Mouse (Mus musculus) liver, embryonic 16.5 days (tissue): ENCODE results near the gene Inka2. TPM values are rescaled to one million over a fixed set of nuclear protein-coding genes. Genes with fewer than 3 reads are reported as not detected.
A peak's percentile ranks its signal among the peaks of the same experiment; 100 is the strongest.
"Not testable (repeated sequence)": the region's sequence is repeated elsewhere in the genome, so short reads cannot be mapped to it uniquely, and the experiment has no call there.

Source experiments
- ATAC-seq: fragments of 200-750 bp; cut with Nextera tagmentation; 2 replicates; pipeline ENCODE4 v1.8.0; 2017; ENCODE audit warnings: low read depth, mild to moderate bottlenecking, moderate number of reproducible peaks, moderate library complexity
- H3K27ac ChIP-seq: fragments of 300-500 bp; sonication (generic); 2 replicates; pipeline ENCODE4 v1.5.1; 2014; ENCODE audit warnings: mild to moderate bottlenecking, low read length
- H3K27me3 ChIP-seq: fragments of 300-500 bp; sonication (generic); 2 replicates; pipeline ENCODE4 v1.6.1; 2014; ENCODE audit warnings: low read depth, low read length, mixed read lengths; ENCODE audit not compliant: control insufficient read depth, insufficient read depth
- H3K36me3 ChIP-seq: fragments of 300-500 bp; sonication (generic); 2 replicates; pipeline ENCODE4 v1.6.1; 2014; ENCODE audit warnings: mild to moderate bottlenecking; ENCODE audit not compliant: control insufficient read depth, insufficient read depth
- H3K4me1 ChIP-seq: fragments of 300-500 bp; sonication (generic); 2 replicates; pipeline ENCODE4 v1.6.1; 2014; ENCODE audit warnings: low read depth, low read length, mixed read lengths; ENCODE audit not compliant: control insufficient read depth
- H3K4me2 ChIP-seq: fragments of 300-500 bp; sonication (generic); 2 replicates; pipeline ENCODE4 v1.6.1; 2014; ENCODE audit warnings: low read depth, low read length, mixed read lengths
- H3K4me3 ChIP-seq: fragments of 300-500 bp; sonication (generic); 2 replicates; pipeline ENCODE4 v1.5.1; 2014; ENCODE audit warnings: low read depth, mild to moderate bottlenecking, low read length
- H3K9ac ChIP-seq: fragments of 300-500 bp; sonication (generic); 2 replicates; pipeline ENCODE4 v1.6.1; 2014; ENCODE audit warnings: low read depth, low read length
- H3K9me3 ChIP-seq: fragments of 300-500 bp; sonication (generic); replicated peaks from 2 replicates; pipeline ENCODE4 v1.6.1; 2016; ENCODE audit warnings: low read length; ENCODE audit not compliant: control insufficient read depth
- WGBS: fragments of 180-500 bp; shearing (Covaris S2); extraction: QIAGEN DNeasy Blood & Tissue Kit; methylation state at CpG from one replicate; pipeline ENCODE4 v1.1.7; 2014; ENCODE audit not compliant: insufficient replicate concordance; 5-methylcytosine and 5-hydroxymethylcytosine counted together
- polyA plus RNA-seq: library from polyadenylated mRNA; unstranded; fragments of >200 nt; fragmentation: Nextera tagmentation; extraction: Ambion mirVana; gene quantifications from 2 replicates; pipeline ENCODE4 v1.2.1, GENCODE M21; 2015

The Inka2 gene
- polyA plus RNA-seq, 1 experiment from 2014 or later, result 0.28 TPM

DNA sequence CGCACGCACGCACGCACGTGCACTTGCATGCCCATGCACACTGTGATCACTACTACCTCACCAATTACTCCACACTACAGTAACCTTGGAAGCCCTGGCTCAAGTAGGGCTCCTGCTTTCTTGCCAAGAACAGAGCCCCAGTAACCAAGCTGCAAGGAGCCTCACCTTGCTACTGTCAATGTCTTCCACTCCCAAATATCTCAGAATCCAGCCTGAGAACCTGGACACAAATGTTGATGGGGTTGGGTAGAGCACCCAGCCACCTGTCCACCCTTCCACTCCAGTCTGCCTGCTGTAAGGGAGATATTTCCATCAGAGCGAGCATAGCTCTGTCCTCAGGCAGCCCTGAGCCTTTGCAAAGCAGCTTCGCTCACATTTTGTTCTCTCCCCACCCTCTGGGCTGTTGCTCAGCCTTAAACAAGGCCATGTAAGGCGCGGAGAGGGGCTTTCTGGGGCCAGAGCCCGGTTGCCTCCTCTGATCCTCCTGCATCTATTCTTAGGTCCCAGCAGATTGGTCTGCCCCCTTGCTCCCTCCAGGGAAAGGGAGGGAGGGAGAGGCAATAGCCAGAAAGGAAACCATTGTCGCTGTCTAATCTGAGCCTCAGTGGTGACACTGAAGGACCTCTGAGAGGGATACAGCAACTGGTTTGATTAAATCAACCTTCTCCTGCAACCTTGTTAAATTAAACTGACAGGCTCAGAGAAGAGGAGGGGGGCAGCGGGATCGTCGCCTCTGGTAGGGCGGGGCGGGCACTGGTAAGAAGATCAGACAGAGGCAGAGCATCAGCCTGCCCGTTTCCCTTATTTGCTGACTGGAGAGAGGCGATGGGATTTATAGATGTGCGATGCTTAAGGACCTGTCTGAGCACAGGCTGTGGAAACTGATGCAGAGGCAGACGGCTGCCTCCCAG, 8.7 kb upstream of the Inka2 start:
- Histone ChIP-seq H3K27ac (no peak overlapping the region), H3K27me3 (peaks cover 41% of the 10 kb centered on the region), H3K4me1 (peaks cover 26% of the 10 kb centered on the region), H3K4me3 (no peak overlapping the region), H3K4me2 (no peak overlapping the region), H3K9me3 (no peaks in the 10 kb centered on the region), H3K36me3 (no peaks in the 10 kb centered on the region), H3K9ac (no peak overlapping the region)
- ATAC-seq, result no peak
- 47% methylated on average over 20 of the region's 20 CpGs for WGBS

DNA sequence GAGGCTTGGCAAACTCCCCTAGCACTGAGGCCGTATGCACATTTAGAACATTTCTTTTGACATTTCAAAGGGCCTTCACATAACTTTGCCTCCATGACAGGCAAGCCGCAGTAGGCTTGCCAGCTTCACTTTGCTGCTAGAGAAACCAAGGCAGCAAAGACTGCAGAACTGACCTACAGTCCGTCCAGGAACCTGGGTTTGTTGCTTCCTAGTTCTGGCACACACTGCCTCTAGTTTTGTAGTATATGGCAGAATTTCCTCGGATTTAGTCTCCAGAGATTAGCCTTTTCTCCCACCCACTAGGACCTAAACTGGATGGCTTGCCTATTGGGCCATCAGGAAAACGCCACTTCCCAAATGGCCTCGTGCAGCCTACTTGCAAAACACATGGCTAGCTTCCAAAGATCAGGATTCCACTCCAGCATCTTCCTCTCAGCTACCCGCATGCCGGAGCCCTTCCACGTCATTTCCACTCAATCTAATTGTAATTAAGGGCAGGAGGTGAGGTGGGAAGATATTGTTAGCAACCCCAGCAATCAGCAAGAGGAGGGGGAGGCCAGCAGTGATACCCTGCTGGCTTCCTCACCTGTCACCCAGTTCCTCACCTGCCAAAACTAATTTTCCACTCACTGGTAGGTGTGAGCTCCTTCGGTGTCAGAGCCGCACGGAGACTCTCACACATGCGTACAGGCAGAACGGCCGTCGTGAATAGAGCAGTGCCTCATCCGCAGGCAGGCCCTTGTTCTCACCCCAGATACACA, 7.8 kb upstream of the Inka2 start:
- Histone ChIP-seq H3K9me3 (no peaks in the 10 kb centered on the region), H3K4me1 (peaks cover 32% of the 10 kb centered on the region), H3K4me2 (no peak overlapping the region), H3K36me3 (no peaks in the 10 kb centered on the region), H3K27ac (no peak overlapping the region), H3K27me3 (peaks cover 41% of the 10 kb centered on the region), H3K9ac (no peak overlapping the region), H3K4me3 (no peak overlapping the region)
- 77% methylated on average over 17 of the region's 17 CpGs for WGBS
- ATAC-seq, result no peak

DNA sequence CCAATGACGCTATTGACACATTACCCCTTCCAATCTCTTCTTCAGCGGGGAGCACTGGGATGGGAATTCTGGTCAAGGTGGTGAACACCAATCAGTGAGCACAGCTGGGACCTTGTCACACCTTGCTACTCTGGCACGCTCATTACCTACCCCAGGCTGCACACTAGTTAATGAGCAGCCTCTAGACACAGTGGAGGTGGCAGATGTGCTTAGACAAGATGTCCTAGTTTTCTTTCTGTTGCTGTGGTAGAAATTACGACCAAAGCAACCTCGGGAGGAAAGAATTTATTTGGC, 7.3 kb upstream of the Inka2 start:
- no peak overlapping the region for H3K9ac ChIP-seq
- H3K27me3 ChIP-seq, result peaks cover 41% of the 10 kb centered on the region
- WGBS, result 67% methylated on average over 5 of the region's 5 CpGs
- ATAC-seq, result no peak
- no peak overlapping the region for H3K4me2 ChIP-seq
- no peaks in the 10 kb centered on the region for H3K36me3 ChIP-seq
- H3K27ac ChIP-seq, result no peak overlapping the region
- H3K4me3 ChIP-seq, result no peak overlapping the region
- peaks cover 36% of the 10 kb centered on the region for H3K4me1 ChIP-seq
- H3K9me3 ChIP-seq, result no peaks in the 10 kb centered on the region

DNA sequence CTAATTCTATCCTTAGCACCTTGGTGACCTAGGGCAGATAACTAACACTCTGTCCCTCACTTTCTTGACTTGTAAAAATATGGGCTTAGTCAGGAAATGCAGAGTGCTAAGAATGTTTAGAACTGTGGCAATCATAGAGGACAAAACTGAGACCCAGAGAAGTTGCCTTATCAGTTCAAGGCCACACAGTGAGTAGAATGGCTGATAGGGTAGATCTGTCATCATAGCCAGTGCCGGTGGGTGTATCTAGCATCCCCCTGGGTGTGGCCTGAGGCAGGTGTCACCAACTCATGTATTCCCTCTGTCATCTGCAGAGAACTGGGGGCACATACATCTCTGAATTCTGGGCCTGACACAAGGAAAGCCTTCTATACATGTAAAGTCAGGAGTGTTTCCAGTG, 6.1 kb upstream of the Inka2 start:
- Histone ChIP-seq H3K4me2 (peak overlapping the region; percentile 36), H3K9ac (peak overlapping the region; percentile 32; the same call in 1 of the 2 replicates), H3K4me3 (no peak overlapping the region), H3K36me3 (no peaks in the 10 kb centered on the region), H3K27me3 (peaks cover 34% of the 10 kb centered on the region), H3K27ac (peak overlapping the region; percentile 89), H3K9me3 (no peaks in the 10 kb centered on the region), H3K4me1 (peaks cover 42% of the 10 kb centered on the region)
- peak; percentile 60 for ATAC-seq
- 19% methylated on average over 1 of the region's 1 CpGs for WGBS

DNA sequence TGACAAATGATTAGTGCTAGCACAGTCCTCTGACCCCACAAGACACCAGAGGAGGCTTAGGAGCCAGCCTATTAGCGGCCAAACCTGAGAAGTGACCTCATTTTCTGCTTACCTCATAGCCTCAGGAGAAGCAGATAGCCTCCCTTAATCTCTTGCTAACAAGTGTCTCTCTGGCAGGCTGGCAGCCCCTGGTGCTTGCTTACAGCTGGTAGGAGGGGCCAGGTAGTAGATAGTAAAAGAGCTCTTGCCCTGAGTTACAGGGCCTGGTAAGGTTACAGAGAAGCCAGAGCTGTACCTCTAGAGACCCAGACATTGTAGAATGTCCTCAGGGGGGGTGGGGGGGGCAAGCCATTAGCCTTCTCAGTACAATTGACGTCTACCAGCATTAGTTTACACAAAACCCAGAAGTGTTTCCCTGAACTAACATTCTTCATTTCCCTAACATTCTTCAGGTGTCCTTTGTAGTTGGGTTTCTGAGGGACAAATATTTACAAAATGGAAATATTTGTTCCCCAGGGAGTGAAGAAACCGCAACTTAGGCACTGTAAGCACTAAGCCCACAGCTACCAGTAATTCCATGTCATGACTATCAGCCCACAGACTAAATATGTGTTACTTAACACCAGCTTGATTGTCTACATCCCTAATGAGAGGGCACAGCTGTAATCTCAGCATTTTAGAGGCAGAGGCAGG, 5.0 kb upstream of the Inka2 start:
- Histone ChIP-seq H3K27me3 (peaks cover 27% of the 10 kb centered on the region), H3K9ac (peak overlapping the region; percentile 32; the same call in 1 of the 2 replicates), H3K27ac (peak overlapping the region; percentile 89), H3K4me3 (no peak overlapping the region), H3K4me2 (peak overlapping the region; percentile 36), H3K36me3 (no peaks in the 10 kb centered on the region), H3K4me1 (peaks cover 51% of the 10 kb centered on the region), H3K9me3 (no peaks in the 10 kb centered on the region)
- peak; percentile 93 for ATAC-seq
- 37% methylated on average over 3 of the region's 3 CpGs for WGBS

DNA sequence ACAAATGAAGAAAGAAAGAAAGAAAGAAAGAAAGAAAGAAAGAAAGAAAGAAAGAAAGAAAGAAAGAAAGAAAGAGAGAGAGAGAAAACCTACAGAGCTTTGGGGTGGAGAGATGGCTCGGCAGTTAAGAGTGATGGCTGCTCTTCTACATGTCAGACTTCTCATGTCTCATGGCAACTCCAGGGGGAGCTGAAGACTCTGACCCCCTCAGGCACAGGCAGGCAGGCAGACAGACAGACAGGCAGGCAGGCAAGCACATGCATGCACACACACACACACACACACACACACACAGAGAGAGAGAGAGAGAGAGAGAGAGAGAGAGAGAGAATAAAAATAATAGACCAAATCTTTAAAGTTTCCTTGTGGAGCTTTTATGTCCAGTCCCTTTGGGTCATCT, 3.6 kb upstream of the Inka2 start:
- H3K36me3 ChIP-seq, H3K27ac ChIP-seq, ATAC-seq, H3K9me3 ChIP-seq, H3K4me3 ChIP-seq: not testable (repeated sequence)
- H3K9ac ChIP-seq, result peak overlapping the region; percentile 38
- WGBS, result 19% methylated on average over 1 of the region's 1 CpGs
- H3K27me3 ChIP-seq, result peaks cover 19% of the 10 kb centered on the region
- H3K4me2 ChIP-seq, result peak overlapping the region; percentile 8; the same call in 1 of the 2 replicates
- peaks cover 61% of the 10 kb centered on the region for H3K4me1 ChIP-seq

DNA sequence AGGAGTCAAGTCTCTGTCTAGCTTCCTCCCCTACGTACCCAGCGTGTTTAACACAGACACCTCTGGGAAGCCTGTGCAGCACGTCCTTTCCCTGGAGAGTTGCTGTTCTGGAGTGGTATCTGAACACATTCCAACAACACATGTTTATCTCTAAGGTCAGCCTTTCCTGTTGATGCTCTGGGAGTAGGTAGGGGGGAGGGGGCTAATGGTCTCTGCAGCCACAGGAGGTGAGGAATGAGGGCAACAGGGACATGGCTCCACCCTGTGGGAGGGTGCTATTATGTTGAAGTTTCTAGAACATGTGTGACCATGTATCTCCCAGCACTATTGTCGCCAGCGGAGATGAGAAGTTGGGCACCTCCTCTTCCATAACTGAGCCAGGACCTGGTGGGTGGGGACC, 3.0 kb upstream of the Inka2 start:
- Histone ChIP-seq H3K27me3 (peaks cover 19% of the 10 kb centered on the region), H3K4me1 (peaks cover 61% of the 10 kb centered on the region), H3K9me3 (no peaks in the 10 kb centered on the region), H3K4me2 (peak overlapping the region; percentile 8), H3K9ac (peak overlapping the region; percentile 38), H3K36me3 (no peaks in the 10 kb centered on the region), H3K27ac (no peak overlapping the region; the same call in 1 of the 2 replicates), H3K4me3 (no peak overlapping the region; the same call in 1 of the 2 replicates)
- peak; percentile 6; the same call in 1 of the 2 replicates for ATAC-seq
- WGBS, result 22% methylated on average over 5 of the region's 5 CpGs

DNA sequence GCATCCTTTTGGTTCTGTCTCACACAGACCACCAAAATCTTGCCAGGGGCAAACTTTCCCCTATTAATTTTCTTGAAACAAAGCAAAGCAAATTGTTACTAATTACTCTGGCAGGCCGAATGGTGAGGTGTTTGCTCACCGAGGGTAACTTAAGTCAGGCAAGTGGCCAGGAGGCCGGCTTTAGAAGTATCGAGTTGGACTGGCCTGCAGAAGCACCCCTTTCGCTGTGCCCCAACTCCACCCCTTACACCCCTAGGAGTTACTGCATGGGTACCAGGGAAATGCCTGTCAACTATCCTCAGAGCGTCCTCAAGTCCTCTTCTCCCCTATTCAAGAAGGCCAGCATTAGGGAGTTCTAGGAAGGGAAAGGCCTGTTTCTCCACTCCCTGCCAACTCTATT, 828 bp upstream of the Inka2 start:
- H3K4me2 ChIP-seq, result no peak overlapping the region
- H3K27ac ChIP-seq, result no peak overlapping the region
- no peak overlapping the region for H3K9ac ChIP-seq
- peaks cover 54% of the 10 kb centered on the region for H3K4me1 ChIP-seq
- ATAC-seq, result no peak
- H3K36me3 ChIP-seq, result no peaks in the 10 kb centered on the region
- H3K27me3 ChIP-seq, result peaks cover 18% of the 10 kb centered on the region
- no peak overlapping the region for H3K4me3 ChIP-seq
- WGBS, result 58% methylated on average over 6 of the region's 6 CpGs
- H3K9me3 ChIP-seq, result no peaks in the 10 kb centered on the region
